Mouse (Mus musculus): ENCODE data around the gene Ptpn4. TPM values are rescaled to one million over a fixed set of nuclear protein-coding genes. Genes with fewer than 3 reads are reported as not detected.

The Ptpn4 gene
- 1 to 10 TPM; 6.2 to 6.9 TPM for total RNA-seq (2023)

GRCm38 (mm10) chr1:119837035-119837751 lies at the start of gene Ptpn4:
Ptpn4 (minus strand) TSS chr1:119837613.

GRCm38 (mm10) chr1:119648205-119649111 lies 189.0 kb downstream of the Ptpn4 start, which contains the start of gene Epb41l5:
Epb41l5 (minus strand) TSS chr1:119649000.

Other genes starting within 250 kb of the Ptpn4 start
- under 1 TPM; 0.20 to 0.57 TPM for gene Epb41l5, start 188.6 kb downstream of the Ptpn4 start, total RNA-seq (2023)
- 1 to 10 TPM; 1.1 to 1.4 TPM for gene Tmem177, start 75.6 kb upstream of the Ptpn4 start, total RNA-seq (2023)
- gene Cfap221, start 159.6 kb upstream of the Ptpn4 start, total RNA-seq (2023), result not detected
- under 1 TPM in 1 of 2 experiments, not detected in 1; 0.20 TPM for gene Sctr, start 169.3 kb upstream of the Ptpn4 start, total RNA-seq (2023)
- under 1 TPM in 1 of 2 experiments, not detected in 1; 0.27 TPM for gene Tmem37, start 236.5 kb upstream of the Ptpn4 start, total RNA-seq (2023)